Mouse (Mus musculus) bone marrow, adult 2 months (tissue): ENCODE measurements around the gene Ndufa9.

ENCODE experiments used
- CTCF ChIP-seq: fragments of 200-500 bp; IDR thresholded peaks from 2 replicates; pipeline ENCODE4 v1.5.1; 2011; ENCODE audit warnings: low read length, control low read depth; ENCODE audit not compliant: control insufficient read depth, insufficient read depth
- POLR2A ChIP-seq: fragments of 200-500 bp; IDR thresholded peaks from 2 replicates; pipeline ENCODE4 v1.6.1; 2011; ENCODE audit warnings: low read depth, mild to moderate bottlenecking, control low read depth, low read length, borderline replicate concordance; ENCODE audit not compliant: control insufficient read depth

- TF ChIP-seq CTCF (no peak), POLR2A (no peak)
Measured at GRCm38 (mm10) chr6:126773873-126774272, 75.1 kb downstream of the Ndufa9 start.
